Mouse (Mus musculus) stomach, embryonic 14.5 days (tissue): ENCODE data around the gene Ralgapa2. TPM values are rescaled to one million over a fixed set of nuclear protein-coding genes. Genes with fewer than 3 reads are reported as not detected.

ENCODE experiments used
- ATAC-seq: fragments of 200-750 bp; cut with Nextera tagmentation; 2 replicates; pipeline ENCODE4 v1.8.0; 2017; ENCODE audit warnings: low read depth, moderate TSS enrichment; ENCODE audit not compliant: insufficient number of reproducible peaks, insufficient read depth, low FRiP score
- H3K27ac ChIP-seq: fragments of 300-500 bp; sonication (generic); 2 replicates; pipeline ENCODE4 v1.5.1; 2014; ENCODE audit warnings: mild to moderate bottlenecking, low read length, moderate library complexity, mixed read lengths
- H3K27me3 ChIP-seq: fragments of 300-500 bp; sonication (generic); 2 replicates; pipeline ENCODE4 v1.6.1; 2014; ENCODE audit warnings: low read length, control low read depth, mixed read lengths; ENCODE audit not compliant: control insufficient read depth, insufficient read depth
- H3K36me3 ChIP-seq: fragments of 300-500 bp; sonication (generic); 2 replicates; pipeline ENCODE4 v1.6.1; 2014; ENCODE audit warnings: mild to moderate bottlenecking, control low read depth, low read length, moderate library complexity, mixed read lengths; ENCODE audit not compliant: control insufficient read depth, insufficient read depth
- H3K4me1 ChIP-seq: fragments of 300-500 bp; sonication (generic); 2 replicates; pipeline ENCODE4 v1.6.1; 2014; ENCODE audit warnings: low read length, control low read depth, mixed read lengths; ENCODE audit not compliant: control insufficient read depth, insufficient read depth
- H3K4me2 ChIP-seq: fragments of 300-500 bp; sonication (generic); replicated peaks from 2 replicates; pipeline ENCODE4 v1.6.1; 2014; ENCODE audit warnings: low read depth, low read length, control low read depth
- H3K4me3 ChIP-seq: fragments of 300-500 bp; sonication (generic); 2 replicates; pipeline ENCODE4 v1.5.1; 2014; ENCODE audit warnings: low read depth, low read length, control low read depth
- H3K9ac ChIP-seq: fragments of 300-500 bp; sonication (generic); replicated peaks from 2 replicates; pipeline ENCODE4 v1.6.1; 2014; ENCODE audit warnings: low read depth, mild to moderate bottlenecking, control low read depth, low read length, moderate library complexity, mixed read lengths
- H3K9me3 ChIP-seq: fragments of 300-500 bp; sonication (generic); 2 replicates; pipeline ENCODE4 v1.6.1; 2016; ENCODE audit warnings: low read depth, low read length, control low read depth; ENCODE audit not compliant: control insufficient read depth
- whole genome bisulfite sequencing: fragments of 180-500 bp; shearing (Covaris S2); extraction: QIAGEN DNeasy Blood & Tissue Kit; methylation state at CpG from one replicate; pipeline ENCODE4 v1.1.7; 2014; 5-methylcytosine and 5-hydroxymethylcytosine counted together
- polyA plus RNA-seq: library from polyadenylated mRNA; unstranded; fragments of >200 nt; fragmentation: Nextera tagmentation; extraction: Ambion mirVana; gene quantifications from 2 replicates; pipeline ENCODE4 v1.2.1, GENCODE M21; 2014

Ralgapa2 gene
- polyA plus RNA-seq, 1 experiment from 2014 or later, result 13.8 TPM

GRCm38 (mm10) chr2:146313811-146314210 is 198.3 kb downstream of the Ralgapa2 start:
- Histone ChIP-seq H3K27ac (no peak overlapping the region), H3K4me2 (no peak overlapping the region), H3K9ac (no peak overlapping the region), H3K4me1 (no peaks in the 10 kb centered on the region), H3K4me3 (no peak overlapping the region), H3K36me3 (no peaks in the 10 kb centered on the region), H3K9me3 (no peaks in the 10 kb centered on the region), H3K27me3 (no peaks in the 10 kb centered on the region)
- 77% methylated on average over 4 of the region's 4 CpGs for whole genome bisulfite sequencing
- ATAC-seq, result no peak

DNA sequence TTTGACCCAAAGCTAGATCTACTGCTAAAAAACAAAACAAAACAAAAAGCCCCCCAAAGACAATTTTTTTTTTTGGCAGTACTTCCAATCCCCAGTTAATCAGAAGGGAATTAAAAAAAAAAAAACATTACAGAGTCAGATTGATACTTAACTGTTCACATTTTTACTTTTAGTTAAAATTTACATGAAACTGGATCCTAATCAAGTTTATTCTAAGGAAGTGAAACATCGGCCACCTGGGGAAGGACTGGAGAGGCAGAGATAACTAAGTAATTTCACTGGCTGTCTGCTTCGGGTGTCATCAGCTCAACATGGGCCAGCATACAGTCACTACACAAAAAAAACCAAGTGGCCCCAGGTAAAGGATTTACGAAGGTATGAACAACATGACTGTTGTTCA is 201.4 kb downstream of the Ralgapa2 start:
- Histone ChIP-seq H3K9ac (no peak overlapping the region), H3K4me2 (no peak overlapping the region), H3K9me3 (no peaks in the 10 kb centered on the region), H3K27ac (no peak overlapping the region), H3K4me3 (no peak overlapping the region), H3K4me1 (peaks cover 8% of the 10 kb centered on the region; the same call in 1 of the 2 replicates), H3K27me3 (no peaks in the 10 kb centered on the region), H3K36me3 (no peaks in the 10 kb centered on the region)
- no peak for ATAC-seq
- 79% methylated on average over 3 of the region's 3 CpGs for WGBS

DNA sequence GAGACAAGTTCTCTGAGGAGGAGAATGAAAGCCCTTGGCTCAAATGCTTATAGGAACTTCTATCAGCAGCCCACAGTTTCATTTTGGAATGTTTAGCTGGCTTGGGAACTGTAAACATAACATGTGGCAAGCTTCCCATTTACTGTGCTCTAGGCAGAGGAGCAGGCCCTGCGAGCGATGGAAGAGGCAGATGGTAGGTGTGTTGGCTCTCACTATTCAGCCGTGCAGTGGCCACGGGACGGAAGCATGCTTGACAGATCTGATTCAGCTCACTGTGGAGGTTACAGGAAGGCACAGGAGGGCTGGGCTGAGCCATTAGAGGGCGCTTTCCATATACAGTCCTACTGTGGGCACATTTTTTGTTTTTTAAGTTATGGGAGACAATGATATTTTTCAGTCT is 201.9 kb downstream of the Ralgapa2 start:
- H3K4me1 ChIP-seq, result peaks cover 8% of the 10 kb centered on the region; the same call in 1 of the 2 replicates
- H3K36me3 ChIP-seq, result no peaks in the 10 kb centered on the region
- H3K27ac ChIP-seq, result no peak overlapping the region
- no peak overlapping the region for H3K4me2 ChIP-seq
- no peaks in the 10 kb centered on the region for H3K9me3 ChIP-seq
- H3K4me3 ChIP-seq, result no peak overlapping the region
- WGBS, result 63% methylated on average over 6 of the region's 6 CpGs
- no peak overlapping the region for H3K9ac ChIP-seq
- H3K27me3 ChIP-seq, result no peaks in the 10 kb centered on the region
- no peak; the same call in 1 of the 2 replicates for ATAC-seq

DNA sequence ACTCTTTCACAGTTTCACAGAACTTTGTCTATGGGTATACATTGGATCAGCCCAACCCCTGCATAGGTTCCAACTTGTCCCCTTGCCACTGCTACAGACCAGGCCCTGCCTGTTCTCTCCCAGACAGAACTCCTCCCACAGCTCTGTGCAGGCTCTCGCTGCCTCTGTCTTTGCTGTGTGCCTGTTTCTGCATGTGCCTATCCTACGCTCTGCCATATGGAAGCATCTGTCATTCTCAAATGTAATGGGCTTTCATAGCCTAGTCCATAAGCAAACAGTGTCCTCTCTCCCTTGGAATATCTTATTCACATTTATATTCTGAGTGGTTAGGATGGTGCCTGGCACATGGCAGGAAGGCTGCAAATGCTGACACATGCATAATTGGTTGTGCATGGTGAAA is 202.7 kb downstream of the Ralgapa2 start:
- Histone ChIP-seq H3K4me2 (no peak overlapping the region), H3K27me3 (no peaks in the 10 kb centered on the region), H3K9ac (no peak overlapping the region), H3K4me3 (no peak overlapping the region), H3K27ac (no peak overlapping the region), H3K4me1 (peaks cover 8% of the 10 kb centered on the region; the same call in 1 of the 2 replicates), H3K36me3 (no peaks in the 10 kb centered on the region), H3K9me3 (no peaks in the 10 kb centered on the region)
- 61% methylated on average over 2 of the region's 2 CpGs for WGBS
- peak; percentile 64; the same call in 1 of the 2 replicates for ATAC-seq

GRCm38 (mm10) chr2:146307060-146307459 is 205.1 kb downstream of the Ralgapa2 start:
- Histone ChIP-seq H3K36me3 (no peaks in the 10 kb centered on the region), H3K4me3 (no peak overlapping the region), H3K9ac (no peak overlapping the region), H3K4me2 (no peak overlapping the region), H3K27ac (peak overlapping the region; percentile 61; the same call in 1 of the 2 replicates), H3K4me1 (peaks cover 8% of the 10 kb centered on the region; the same call in 1 of the 2 replicates), H3K9me3 (no peaks in the 10 kb centered on the region), H3K27me3 (no peaks in the 10 kb centered on the region)
- peak; percentile 56; the same call in 1 of the 2 replicates for ATAC-seq
- WGBS, result 14% methylated on average over 3 of the region's 3 CpGs

- Histone ChIP-seq H3K4me1 (peaks cover 3% of the 10 kb centered on the region; the same call in 1 of the 2 replicates), H3K27ac (no peak overlapping the region), H3K36me3 (no peaks in the 10 kb centered on the region), H3K4me3 (no peak overlapping the region), H3K9me3 (no peaks in the 10 kb centered on the region), H3K4me2 (no peak overlapping the region), H3K9ac (no peak overlapping the region), H3K27me3 (no peaks in the 10 kb centered on the region)
- WGBS, result 47% methylated on average over 9 of the region's 9 CpGs
- ATAC-seq, result no peak
Observed at GRCm38 (mm10) chr2:146302094-146302699, 209.9 kb downstream of the Ralgapa2 start.

GRCm38 (mm10) chr2:146300500-146301020 is 211.6 kb downstream of the Ralgapa2 start:
- no peaks in the 10 kb centered on the region for H3K9me3 ChIP-seq
- H3K27ac ChIP-seq, result no peak overlapping the region
- no peak overlapping the region for H3K4me3 ChIP-seq
- H3K9ac ChIP-seq, result no peak overlapping the region
- no peaks in the 10 kb centered on the region for H3K27me3 ChIP-seq
- no peak overlapping the region for H3K4me2 ChIP-seq
- no peak for ATAC-seq
- H3K4me1 ChIP-seq, result 0 out of 2 replicates have a peak, but pooled peaks cover 3% of the 10 kb centered on the region
- 86% methylated on average over 1 of the region's 1 CpGs for WGBS
- no peaks in the 10 kb centered on the region for H3K36me3 ChIP-seq

GRCm38 (mm10) chr2:146299841-146300460 is 212.2 kb downstream of the Ralgapa2 start:
- no peak overlapping the region for H3K4me3 ChIP-seq

More at GRCm38 (mm10) chr2:146299841-146300460, 212.2 kb downstream of the Ralgapa2 start:
- Histone ChIP-seq H3K36me3 (no peaks in the 10 kb centered on the region), H3K27ac (no peak overlapping the region), H3K27me3 (no peaks in the 10 kb centered on the region), H3K9ac (no peak overlapping the region), H3K4me2 (no peak overlapping the region), H3K4me1 (0 out of 2 replicates have a peak, but pooled peaks cover 3% of the 10 kb centered on the region), H3K9me3 (no peaks in the 10 kb centered on the region)
- WGBS, result 75% methylated on average over 3 of the region's 3 CpGs
- no peak for ATAC-seq
